Mouse (Mus musculus) thymus, adult 18-20 months (tissue): Measurements from ENCODE around the gene Pcnx4.

ENCODE experiments used
- DNase-seq, 2 experiments: peaks; one replicate each; pipeline ENCODE4 v3.0.0; 2022; ENCODE audit warnings: mixed read lengths in 2 of 2

Gene Pcnx4

DNA sequence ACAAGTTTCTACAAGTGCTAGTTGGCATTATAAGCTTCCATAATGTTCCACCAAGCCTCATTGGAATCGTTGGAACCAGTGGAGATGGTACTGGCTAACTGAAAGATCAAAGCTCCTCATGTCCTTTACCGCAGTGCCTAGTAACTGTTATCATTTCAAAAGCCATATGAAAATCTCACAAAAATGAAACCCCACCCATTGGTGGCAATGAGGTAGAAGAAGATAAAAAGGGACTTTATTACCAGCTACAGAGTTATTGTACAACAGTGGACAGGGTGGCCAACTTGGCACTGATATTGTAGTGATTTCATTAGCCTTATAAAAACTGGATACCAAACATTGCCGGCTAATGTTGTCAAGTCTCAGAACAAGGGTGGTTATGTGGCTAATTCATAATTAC, 75.9 kb downstream of the Pcnx4 start:
- DNase-seq = no peak

DNA sequence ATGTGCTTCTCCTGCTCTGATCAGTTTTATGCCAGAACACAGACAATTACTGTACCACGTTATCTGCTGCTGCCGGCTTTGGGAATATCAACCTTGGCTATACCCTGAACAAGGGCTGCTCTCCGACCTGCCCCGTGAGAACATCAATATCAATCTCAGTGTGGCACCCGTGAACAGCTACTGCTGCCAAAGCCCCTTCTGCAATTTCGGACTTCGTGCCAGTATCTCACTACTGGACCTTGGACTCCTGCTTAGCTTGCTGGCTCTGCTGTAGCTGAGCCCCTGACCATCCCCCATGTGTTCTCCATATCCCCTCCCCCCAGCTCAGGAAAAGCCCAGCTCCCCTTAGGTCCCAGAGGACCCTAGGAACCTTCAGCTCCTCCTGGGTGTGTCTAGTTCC, 84.7 kb downstream of the Pcnx4 start:
- DNase-seq = no peak

DNA sequence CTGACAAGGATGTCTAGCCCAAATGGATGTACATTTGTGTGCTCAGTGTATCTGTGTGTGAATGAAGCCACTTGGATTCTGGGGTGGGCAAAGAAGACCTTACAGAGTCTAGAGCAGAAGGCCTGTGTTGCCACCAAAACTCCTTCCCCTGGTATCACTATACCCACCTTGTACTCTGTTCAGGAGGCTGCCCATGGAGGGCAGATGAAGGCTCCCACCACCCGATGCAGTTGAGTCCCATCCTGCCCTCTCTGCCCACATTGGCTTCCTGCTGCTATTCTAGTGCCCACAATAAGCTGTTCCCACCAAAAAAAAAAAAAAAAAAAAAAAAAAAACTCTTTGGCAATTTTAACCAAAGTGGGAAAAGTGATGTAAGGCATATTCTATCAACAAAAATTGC, 85.3 kb downstream of the Pcnx4 start:
- DNase-seq = no peak

DNA sequence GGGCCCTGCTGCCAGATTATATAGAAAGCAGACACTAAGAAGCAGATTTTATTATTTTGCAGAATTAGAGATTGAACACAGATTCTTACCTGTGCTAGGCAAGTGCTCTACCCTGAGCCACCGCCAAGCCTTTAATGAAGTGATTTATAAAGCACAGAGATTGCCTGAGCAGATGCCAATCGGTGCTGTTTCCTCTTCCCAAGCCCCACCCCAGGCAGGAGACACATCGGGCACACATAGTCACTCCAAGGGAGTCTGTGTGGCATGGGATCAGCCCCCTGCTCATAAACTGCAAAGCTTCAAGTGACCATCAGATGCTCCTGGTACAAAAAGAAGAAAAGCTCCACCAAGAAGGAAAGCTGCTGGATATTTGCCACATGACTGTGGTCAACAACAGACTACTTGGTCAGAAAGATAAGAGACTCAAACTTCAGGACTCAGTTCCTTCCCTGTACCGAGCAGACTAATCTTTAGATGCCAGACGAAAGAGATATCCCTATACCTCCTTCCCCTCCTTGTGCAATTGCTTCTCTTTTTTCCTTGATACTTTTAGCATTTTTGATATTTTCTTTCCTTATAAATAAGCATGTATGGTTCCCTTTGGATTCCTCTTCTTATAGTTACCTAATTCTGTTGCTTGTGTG, 86.8 kb downstream of the Pcnx4 start:
- no peak for DNase-seq

DNA sequence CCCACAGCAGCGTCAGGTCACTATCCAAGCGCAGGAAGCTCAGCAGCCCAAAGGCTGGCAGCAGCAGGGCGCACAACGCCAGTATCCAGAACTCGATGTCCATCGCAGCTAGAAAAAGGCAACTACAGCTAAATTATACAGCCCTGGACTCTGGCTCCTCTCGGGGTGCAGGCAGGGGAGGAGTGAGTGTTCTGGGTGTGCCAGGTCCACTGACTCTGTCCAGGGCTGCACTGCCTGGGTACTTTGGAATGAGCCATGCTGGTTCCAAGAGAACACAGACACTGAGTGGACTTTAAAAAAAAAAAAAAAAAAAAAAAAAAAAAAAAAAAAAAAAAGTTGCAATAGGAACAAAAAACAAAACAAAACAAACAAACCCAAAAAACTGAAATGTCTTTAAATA, 92.6 kb downstream of the Pcnx4 start:
- DNase-seq = no peak
